Mouse (Mus musculus): Measurements from ENCODE around the gene Hoxa3.

Hoxa3 gene

GRCm38 (mm10) chr6:52213119-52213986 lies at the start of gene Hoxa3, which contains the start of gene Gm28308:
TSS of gene Hoxa3 (minus strand) at chr6:52213336.
TSS of gene Gm28308 (minus strand) at chr6:52213339.
- no peak for DNase-seq (ENCODE audit: low read depth, low spot score)

- no peak for DNase-seq (ENCODE audit: low read depth, low spot score)
These were observed 49.6 kb upstream of the Hoxa3 start for GRCm38 (mm10) chr6:52262463-52263320.

GRCm38 (mm10) chr6:52261751-52262462 lies 48.8 kb upstream of the Hoxa3 start:
- no peak for DNase-seq (ENCODE audit: low read depth, low spot score)

- DNase-seq (ENCODE audit: low read depth, low spot score) = peak; percentile 41
These were observed 47.8 kb upstream of the Hoxa3 start, which contains the start of gene Hoxa13 for GRCm38 (mm10) chr6:52260654-52261575. TSS of gene Hoxa13 (minus strand) at chr6:52260880.

- DNase-seq (ENCODE audit: low read depth, low spot score) = no peak
These were observed 46.7 kb upstream of the Hoxa3 start for GRCm38 (mm10) chr6:52259811-52260261.

- DNase-seq (ENCODE audit: low read depth, low spot score) = no peak
These were observed 46.1 kb upstream of the Hoxa3 start for GRCm38 (mm10) chr6:52259081-52259790.

- peak; percentile 75 for DNase-seq (ENCODE audit: low read depth, low spot score)
These were observed 43.8 kb upstream of the Hoxa3 start for GRCm38 (mm10) chr6:52256956-52257355.

- no peak for DNase-seq (ENCODE audit: low read depth, low spot score)
These were observed 40.7 kb upstream of the Hoxa3 start for GRCm38 (mm10) chr6:52253511-52254500.

- no peak for DNase-seq (ENCODE audit: low read depth, low spot score)
These were observed 39.7 kb upstream of the Hoxa3 start for GRCm38 (mm10) chr6:52252775-52253376.

- no peak for DNase-seq (ENCODE audit: low read depth, low spot score)
These were observed 39.1 kb upstream of the Hoxa3 start for GRCm38 (mm10) chr6:52252016-52252774.

- DNase-seq (ENCODE audit: low read depth, low spot score) = no peak
These were observed 38.2 kb upstream of the Hoxa3 start for GRCm38 (mm10) chr6:52251177-52251879.

GRCm38 (mm10) chr6:52249826-52250225 lies 36.7 kb upstream of the Hoxa3 start:
- no peak for DNase-seq (ENCODE audit: low read depth, low spot score)

- DNase-seq (ENCODE audit: low read depth, low spot score) = no peak
These were observed 36.2 kb upstream of the Hoxa3 start for GRCm38 (mm10) chr6:52249415-52249738.

- DNase-seq (ENCODE audit: low read depth, low spot score) = no peak
These were observed 35.7 kb upstream of the Hoxa3 start for GRCm38 (mm10) chr6:52248638-52249414.

GRCm38 (mm10) chr6:52247766-52248637 lies 34.9 kb upstream of the Hoxa3 start:
- no peak for DNase-seq (ENCODE audit: low read depth, low spot score)

Measured in CD4-positive helper T cell, adult 2 months (primary cell).